Mouse (Mus musculus): ENCODE data around the gene Fars2.
A peak's percentile ranks its signal among the peaks of the same experiment; 100 is the strongest.

The Fars2 gene

GRCm38 (mm10) chr13:36576781-36577180 lies 459.6 kb downstream of the Fars2 start:
- DNase-seq (ENCODE audit: low spot score in 2 of 2): no peak

GRCm38 (mm10) chr13:36577916-36578568 lies 460.8 kb downstream of the Fars2 start:
- DNase-seq (ENCODE audit: low spot score in 2 of 2): no peak

GRCm38 (mm10) chr13:36578569-36579333 lies 461.5 kb downstream of the Fars2 start:
- peak; percentile 20 to 48 for DNase-seq (ENCODE audit: low spot score in 2 of 2)

- no peak for DNase-seq (ENCODE audit: low spot score in 2 of 2)
These were observed 465.3 kb downstream of the Fars2 start for GRCm38 (mm10) chr13:36582406-36583070.

- no peak for DNase-seq (ENCODE audit: low spot score in 2 of 2)
These were observed 466.4 kb downstream of the Fars2 start for GRCm38 (mm10) chr13:36583481-36584151.

- no peak for DNase-seq (ENCODE audit: low spot score in 2 of 2)
These were observed 467.0 kb downstream of the Fars2 start for GRCm38 (mm10) chr13:36584197-36584596.

GRCm38 (mm10) chr13:36589092-36589491 lies 471.9 kb downstream of the Fars2 start:
- no peak for DNase-seq (ENCODE audit: low spot score in 2 of 2)

- no peak for DNase-seq (ENCODE audit: low spot score in 2 of 2)
These were observed 475.1 kb downstream of the Fars2 start for GRCm38 (mm10) chr13:36592291-36592690.

- DNase-seq (ENCODE audit: low spot score in 2 of 2): no peak
These were observed 489.5 kb downstream of the Fars2 start for GRCm38 (mm10) chr13:36606717-36607116.

- no peak for DNase-seq (ENCODE audit: low spot score in 2 of 2)
These were observed 490.7 kb downstream of the Fars2 start for GRCm38 (mm10) chr13:36607871-36608270.

GRCm38 (mm10) chr13:36610426-36610825 lies 493.2 kb downstream of the Fars2 start:
- DNase-seq (ENCODE audit: low spot score in 2 of 2): no peak

GRCm38 (mm10) chr13:36612785-36613750 lies 495.9 kb downstream of the Fars2 start:
- DNase-seq (ENCODE audit: low spot score in 2 of 2): no peak

- DNase-seq (ENCODE audit: low spot score in 2 of 2): peak; percentile 53 to 64
These were observed 503.5 kb downstream of the Fars2 start for GRCm38 (mm10) chr13:36620498-36621332.

GRCm38 (mm10) chr13:36621333-36621659 lies 504.1 kb downstream of the Fars2 start:
- no peak for DNase-seq (ENCODE audit: low spot score in 2 of 2)

GRCm38 (mm10) chr13:36623556-36623955 lies 506.3 kb downstream of the Fars2 start:
- DNase-seq (ENCODE audit: low spot score in 2 of 2): no peak

GRCm38 (mm10) chr13:36629154-36629553 lies 511.9 kb downstream of the Fars2 start:
- no peak for DNase-seq (ENCODE audit: low spot score in 2 of 2)

GRCm38 (mm10) chr13:36648257-36648656 lies 531.0 kb downstream of the Fars2 start:
- DNase-seq (ENCODE audit: low spot score in 2 of 2): no peak

- DNase-seq (ENCODE audit: low spot score in 2 of 2): no peak
These were observed 537.0 kb downstream of the Fars2 start for GRCm38 (mm10) chr13:36654251-36654650.

GRCm38 (mm10) chr13:36679345-36679744 lies 562.1 kb downstream of the Fars2 start:
- no peak for DNase-seq (ENCODE audit: low spot score in 2 of 2)

GRCm38 (mm10) chr13:36680690-36681355 lies 563.6 kb downstream of the Fars2 start:
- no peak for DNase-seq (ENCODE audit: low spot score in 2 of 2)

Data from urinary bladder, postnatal 36 days (tissue).